Mouse (Mus musculus) neural tube, embryonic 14.5 days (tissue): ENCODE results near the gene Zdhhc5. TPM values are rescaled to one million over a fixed set of nuclear protein-coding genes. Genes with fewer than 3 reads are reported as not detected.
"Not testable (repeated sequence)": the region's sequence is repeated elsewhere in the genome, so short reads cannot be mapped to it uniquely, and the experiment has no call there.

ENCODE experiments used
- ATAC-seq: fragments of 200-750 bp; cut with Nextera tagmentation; 2 replicates; pipeline ENCODE4 v1.8.0; 2017; ENCODE audit warnings: low read depth, mild to moderate bottlenecking, moderate TSS enrichment, moderate library complexity
- H3K27ac ChIP-seq: fragments of 300-500 bp; sonication (generic); 2 replicates; pipeline ENCODE4 v1.5.1; 2014; ENCODE audit warnings: low read depth, mild to moderate bottlenecking, control low read depth, low read length, moderate library complexity, mixed read lengths
- H3K27me3 ChIP-seq: fragments of 300-500 bp; sonication (generic); 2 replicates; pipeline ENCODE4 v1.6.1; 2014; ENCODE audit warnings: low read length; ENCODE audit not compliant: control insufficient read depth, insufficient read depth
- H3K36me3 ChIP-seq: fragments of 300-500 bp; sonication (generic); 2 replicates; pipeline ENCODE4 v1.6.1; 2014; ENCODE audit warnings: low read length, mixed read lengths; ENCODE audit not compliant: control insufficient read depth, insufficient read depth
- H3K4me1 ChIP-seq: fragments of 300-500 bp; sonication (generic); 2 replicates; pipeline ENCODE4 v1.6.1; 2014; ENCODE audit warnings: low read length; ENCODE audit not compliant: control insufficient read depth, insufficient read depth
- H3K4me2 ChIP-seq: fragments of 300-500 bp; sonication (generic); 2 replicates; pipeline ENCODE4 v1.6.1; 2014; ENCODE audit warnings: mild to moderate bottlenecking, low read depth, low read length, control low read depth
- H3K4me3 ChIP-seq: fragments of 300-500 bp; sonication (generic); 2 replicates; pipeline ENCODE4 v1.5.1; 2014; ENCODE audit warnings: low read depth, low read length, control low read depth, mixed read lengths
- H3K9ac ChIP-seq: fragments of 300-500 bp; sonication (generic); replicated peaks from 2 replicates; pipeline ENCODE4 v1.6.1; 2014; ENCODE audit warnings: low read depth, mild to moderate bottlenecking, control low read depth, low read length, mixed read lengths
- H3K9me3 ChIP-seq: fragments of 300-500 bp; sonication (generic); 2 replicates; pipeline ENCODE4 v1.6.1; 2016; ENCODE audit warnings: low read length; ENCODE audit not compliant: control insufficient read depth
- WGBS: fragments of 180-500 bp; shearing (Covaris S2); extraction: QIAGEN DNeasy Blood & Tissue Kit; methylation state at CpG from one replicate; pipeline ENCODE4 v1.1.7; 2014; 5-methylcytosine and 5-hydroxymethylcytosine counted together
- polyA plus RNA-seq: library from polyadenylated mRNA; unstranded; fragments of >200 nt; fragmentation: Nextera tagmentation; extraction: Ambion mirVana; gene quantifications from 2 replicates; pipeline ENCODE4 v1.2.1, GENCODE M21; 2014

The Zdhhc5 gene
- polyA plus RNA-seq, 1 experiment from 2014 or later: 22.8 TPM

DNA sequence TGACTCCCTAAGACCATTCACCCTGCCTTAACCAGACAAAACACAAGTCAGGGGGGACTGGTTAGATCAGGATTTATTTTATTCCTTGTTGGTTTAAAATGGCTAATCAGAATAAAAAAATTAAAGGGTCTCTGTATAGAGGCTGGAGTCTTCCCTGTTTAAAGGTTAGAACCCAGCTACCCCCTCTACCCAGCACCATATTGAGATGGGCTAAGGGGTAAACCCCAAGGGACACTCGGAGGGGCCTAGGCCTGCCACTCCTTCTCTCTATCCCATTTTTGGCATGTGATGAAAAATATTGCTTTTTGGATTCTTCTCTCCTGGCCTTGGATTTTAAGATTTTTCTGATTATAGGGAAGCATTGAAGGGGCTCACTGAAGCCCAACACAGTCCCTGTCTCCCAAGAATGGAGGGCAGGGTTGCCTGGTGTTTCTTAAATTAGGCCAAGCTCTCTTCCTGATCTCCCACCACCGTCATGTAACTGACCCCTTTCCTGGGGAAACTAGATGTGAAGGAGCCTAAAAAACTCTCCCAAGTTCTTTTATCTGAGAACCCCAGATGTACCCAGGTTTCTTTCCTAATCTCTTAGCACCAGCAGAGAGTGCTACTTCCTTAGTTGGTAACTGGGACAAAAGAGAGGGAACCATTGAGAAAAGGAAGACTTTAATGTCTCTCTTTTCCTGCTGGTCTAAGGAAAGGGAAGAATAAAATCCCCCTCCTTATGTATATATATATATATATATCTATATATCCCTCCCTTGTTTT lies 26.7 kb downstream of the Zdhhc5 start:
- Histone ChIP-seq H3K9me3 (no peaks in the 10 kb centered on the region), H3K4me1 (no peaks in the 10 kb centered on the region), H3K36me3 (peaks cover 66% of the 10 kb centered on the region), H3K4me2 (no peak overlapping the region), H3K27me3 (no peaks in the 10 kb centered on the region), H3K9ac (no peak overlapping the region), H3K4me3 (no peak overlapping the region), H3K27ac (no peak overlapping the region)
- WGBS: 73% methylated on average over 2 of the region's 2 CpGs
- ATAC-seq: no peak

DNA sequence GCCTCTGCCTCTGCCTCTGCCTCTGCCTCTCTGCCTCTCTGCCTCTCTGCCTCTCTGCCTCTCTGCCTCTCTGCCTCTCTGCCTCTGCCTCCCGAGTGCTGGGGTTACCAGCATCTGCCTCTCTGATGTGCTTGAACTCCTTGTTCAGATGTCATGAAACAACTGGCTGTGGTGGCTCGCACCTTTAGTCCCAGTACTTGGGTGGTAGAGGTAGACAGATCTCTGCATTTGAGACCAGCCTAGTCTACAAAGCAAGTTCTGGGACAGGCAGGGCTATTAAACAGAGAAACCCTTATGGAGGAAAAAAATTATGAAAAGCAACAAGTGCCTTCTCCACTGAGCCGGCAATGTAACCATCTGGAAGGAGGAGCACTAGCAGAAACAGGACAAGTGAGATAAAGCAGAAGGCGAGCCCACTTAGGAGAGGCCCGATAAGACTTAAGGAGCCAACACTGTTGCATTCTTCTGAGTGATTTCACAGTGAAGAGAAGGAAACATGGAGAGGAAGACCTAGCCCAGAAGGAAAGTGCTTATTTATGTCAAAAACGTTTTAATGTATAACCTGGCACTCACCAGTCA lies 32.3 kb downstream of the Zdhhc5 start:
- Histone ChIP-seq H3K27ac (no peak overlapping the region), H3K4me1 (peaks cover 11% of the 10 kb centered on the region), H3K9ac (no peak overlapping the region), H3K27me3 (no peaks in the 10 kb centered on the region), H3K36me3 (peaks cover 22% of the 10 kb centered on the region), H3K4me3 (no peak overlapping the region), H3K9me3 (no peaks in the 10 kb centered on the region), H3K4me2 (no peak overlapping the region)
- 88% methylated on average over 6 of the region's 6 CpGs for WGBS
- no peak for ATAC-seq

DNA sequence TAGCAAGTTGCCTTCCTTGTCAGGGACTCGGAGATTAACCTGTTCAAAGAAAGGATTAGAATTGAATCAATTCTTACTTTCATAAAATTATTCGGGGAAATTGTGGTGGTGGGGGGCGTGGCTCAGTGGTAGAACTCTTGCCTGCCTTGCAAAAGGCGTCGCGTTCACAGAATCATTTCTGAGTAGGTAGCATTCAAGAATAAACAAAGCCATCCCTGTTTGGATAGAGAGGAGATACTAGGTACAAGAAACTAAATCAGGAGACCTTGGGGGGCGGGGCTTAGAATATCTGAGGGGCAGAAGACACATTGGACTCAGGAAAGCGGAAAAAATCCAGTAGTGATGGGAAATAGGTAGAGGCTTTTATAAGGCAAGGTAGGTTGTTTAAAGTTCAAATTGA lies 36.0 kb downstream of the Zdhhc5 start, which contains the start of gene Tmx2:
Gene Tmx2 (minus strand): TSS at position 125 of the 400 bp plus-strand sequence.
- Histone ChIP-seq H3K27ac (peak within 1 kb of the TSS; percentile 55), H3K9ac (peak within 1 kb of the TSS; percentile 74), H3K4me3 (peak within 1 kb of the TSS; percentile 98), H3K9me3 (no peaks in the 10 kb centered on the region), H3K4me1 (peaks cover 20% of the 10 kb centered on the region), H3K27me3 (no peaks in the 10 kb centered on the region), H3K36me3 (peaks cover 13% of the 10 kb centered on the region; the same call in 1 of the 2 replicates), H3K4me2 (peak within 1 kb of the TSS; percentile 82)
- no peak for ATAC-seq
- 22% methylated on average over 8 of the region's 8 CpGs for WGBS

DNA sequence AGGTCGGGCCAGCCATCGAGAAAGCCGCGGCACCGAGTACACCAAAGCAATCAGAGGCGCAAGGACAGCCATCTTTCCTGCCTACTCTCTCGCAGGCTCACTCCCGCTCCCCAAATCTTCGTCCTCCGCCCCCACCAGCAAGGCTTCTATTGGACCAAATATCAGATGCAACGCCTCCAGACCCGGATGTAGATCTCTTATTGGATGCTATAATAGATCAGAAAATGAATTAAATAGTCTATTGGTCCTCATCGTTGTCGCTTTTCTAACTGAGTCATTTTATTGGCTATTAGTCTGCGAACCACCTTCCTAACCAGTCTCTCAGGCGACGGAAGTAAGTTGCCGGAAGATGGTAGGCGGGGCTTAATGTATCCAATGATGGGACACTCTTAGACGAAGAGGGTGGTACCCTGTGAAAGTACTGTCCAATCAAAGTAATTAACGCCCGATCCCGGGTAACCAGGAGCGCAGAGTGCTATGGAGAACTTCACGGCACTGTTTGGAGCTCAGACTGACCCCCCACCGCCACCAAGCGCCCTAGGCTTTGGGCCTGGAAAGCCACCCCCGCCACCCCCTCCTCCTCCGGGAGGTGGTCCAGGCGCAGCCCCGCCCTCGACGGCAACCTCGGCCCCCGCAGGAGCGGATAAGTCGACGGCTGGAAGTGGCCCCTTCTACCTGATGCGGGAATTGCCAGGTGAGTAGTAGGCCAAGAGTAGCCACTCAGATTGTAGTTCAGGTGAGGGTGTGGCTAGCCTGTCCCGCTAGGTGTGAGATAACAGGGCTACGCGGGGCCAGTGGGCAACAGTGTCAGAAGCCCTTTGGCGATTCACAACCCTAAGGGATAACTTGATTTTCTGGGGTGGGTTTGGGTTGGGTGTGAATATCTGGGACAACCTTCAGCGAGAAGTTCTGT lies 36.8 kb downstream of the Zdhhc5 start, which contains the start of the genes Gm28635 and Med19:
Gene Gm28635 (minus strand): TSS at position 74 of the 913 bp plus-strand sequence.
Gene Med19 (plus strand): TSS at position 435 of the 913 bp plus-strand sequence.
- peak within 1 kb of the TSS; percentile 98 for H3K4me3 ChIP-seq
- peaks cover 16% of the 10 kb centered on the region; the same call in 1 of the 2 replicates for H3K36me3 ChIP-seq
- H3K4me1 ChIP-seq: peaks cover 20% of the 10 kb centered on the region
- H3K27me3 ChIP-seq: no peaks in the 10 kb centered on the region
- under 1% methylated on average over 44 of the region's 44 CpGs for WGBS
- peak within 1 kb of the TSS; percentile 69 for H3K27ac ChIP-seq
- peak within 1 kb of the TSS; percentile 82 for H3K4me2 ChIP-seq
- peak; percentile 99 for ATAC-seq
- no peaks in the 10 kb centered on the region for H3K9me3 ChIP-seq
- H3K9ac ChIP-seq: peak within 1 kb of the TSS; percentile 74

DNA sequence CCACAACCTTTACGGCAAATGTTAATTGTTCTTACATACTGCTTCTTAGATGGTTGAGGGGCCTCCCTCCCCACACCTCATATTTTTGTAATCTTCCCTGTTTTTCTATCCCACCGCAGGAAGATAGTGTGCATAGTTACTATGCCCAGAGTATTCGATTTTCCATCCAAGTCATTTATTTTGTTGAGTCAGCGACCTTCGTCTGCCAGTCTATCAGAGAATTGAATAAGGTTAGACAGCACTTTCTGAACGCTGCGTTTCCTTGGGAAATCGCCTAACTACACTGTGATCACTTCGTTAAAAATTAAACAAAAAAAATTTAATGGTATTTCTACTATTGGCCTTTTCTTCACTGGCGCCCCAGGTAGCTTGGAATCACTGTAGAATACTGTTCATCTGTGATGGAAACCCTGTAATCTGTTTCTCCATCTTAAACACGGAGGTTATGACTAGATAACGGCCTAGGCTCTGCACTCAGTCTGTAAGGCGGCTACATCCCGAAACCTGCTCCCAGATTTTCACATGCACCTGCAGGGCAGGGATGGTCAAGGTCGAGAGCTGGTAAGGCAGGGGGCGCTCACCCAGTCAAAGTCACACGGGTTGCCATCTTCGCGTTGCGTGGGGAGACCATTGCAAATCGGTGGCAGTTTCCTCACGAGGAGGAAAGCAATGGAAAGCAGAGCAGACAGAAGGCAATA lies 37.6 kb downstream of the Zdhhc5 start:
- Histone ChIP-seq H3K27me3 (no peaks in the 10 kb centered on the region), H3K9ac (peak overlapping the region; percentile 47), H3K4me2 (peak overlapping the region; percentile 51), H3K9me3 (no peaks in the 10 kb centered on the region), H3K4me3 (peak overlapping the region; percentile 98), H3K36me3 (peaks cover 16% of the 10 kb centered on the region; the same call in 1 of the 2 replicates), H3K4me1 (peaks cover 20% of the 10 kb centered on the region), H3K27ac (peak overlapping the region; percentile 69)
- ATAC-seq: peak; percentile 63
- 11% methylated on average over 21 of the region's 22 CpGs for WGBS

DNA sequence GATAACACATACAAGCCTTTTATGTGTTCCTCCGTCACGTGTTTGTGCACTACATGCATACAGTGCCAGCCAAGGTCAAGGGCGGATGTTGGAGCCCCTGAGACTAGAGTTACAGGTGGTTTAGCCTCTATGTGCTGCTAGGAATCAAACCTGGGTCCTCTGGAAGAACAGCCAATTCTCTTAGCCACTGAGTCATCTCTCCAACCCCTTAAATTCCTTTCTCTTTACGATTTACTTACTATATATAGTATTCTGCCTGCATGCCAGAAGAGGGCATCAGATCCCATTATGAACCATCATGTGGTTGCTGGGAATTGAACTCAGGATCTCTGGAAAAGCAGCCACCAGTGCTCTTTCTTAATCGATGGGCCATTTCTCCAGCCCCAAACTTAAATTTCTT lies 43.4 kb downstream of the Zdhhc5 start:
- not testable (repeated sequence) for H3K27ac ChIP-seq, H3K9ac ChIP-seq, H3K4me1 ChIP-seq, ATAC-seq, H3K27me3 ChIP-seq, H3K4me3 ChIP-seq, H3K9me3 ChIP-seq
- Histone ChIP-seq H3K36me3 (peaks cover 21% of the 10 kb centered on the region; the same call in 1 of the 2 replicates), H3K4me2 (peak overlapping the region; percentile 70)
- WGBS: 34% methylated on average over 3 of the region's 5 CpGs

DNA sequence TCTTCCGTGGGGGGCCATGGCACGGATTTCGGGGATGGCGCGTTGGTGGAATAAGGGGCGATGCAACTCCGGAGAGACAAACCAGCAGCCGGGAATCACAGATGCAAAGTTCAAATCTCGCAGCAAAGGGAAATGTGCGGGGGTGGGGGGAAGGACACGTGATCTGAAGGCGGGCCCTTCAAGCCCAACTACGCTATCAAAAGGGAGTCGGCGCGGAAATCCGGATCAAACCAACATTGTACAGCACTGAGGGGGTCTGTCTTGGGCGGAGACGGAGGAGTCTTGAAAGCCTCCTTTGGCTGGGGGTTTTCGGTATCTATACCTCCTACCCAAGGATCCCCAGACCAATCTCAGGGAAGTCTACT lies 44.4 kb downstream of the Zdhhc5 start, which contains the start of gene Selenoh:
Gene Selenoh (minus strand): TSS at position 202 of the 365 bp plus-strand sequence.
- Histone ChIP-seq H3K4me2 (peak within 1 kb of the TSS; percentile 70), H3K9ac (peak within 1 kb of the TSS; percentile 81), H3K4me1 (peaks cover 9% of the 10 kb centered on the region; the same call in 1 of the 2 replicates), H3K27me3 (no peaks in the 10 kb centered on the region), H3K9me3 (no peaks in the 10 kb centered on the region), H3K27ac (peak within 1 kb of the TSS; percentile 90), H3K4me3 (peak within 1 kb of the TSS; percentile 88), H3K36me3 (peaks cover 21% of the 10 kb centered on the region; the same call in 1 of the 2 replicates)
- under 1% methylated on average over 20 of the region's 20 CpGs for WGBS
- peak; percentile 98 for ATAC-seq
